Mouse (Mus musculus) left cerebral cortex, postnatal 25 days (tissue): Measurements from ENCODE around the gene Ddb2. TPM values are rescaled to one million over a fixed set of nuclear protein-coding genes. Genes with fewer than 3 reads are reported as not detected.
A peak's percentile ranks its signal among the peaks of the same experiment; 100 is the strongest.
"Not testable (repeated sequence)": the region's sequence is repeated elsewhere in the genome, so short reads cannot be mapped to it uniquely, and the experiment has no call there.

ENCODE experiments used
- DNase-seq, 2 experiments: peaks; one replicate each; pipeline ENCODE4 v3.0.0; 2022; ENCODE audit warnings: low spot score in 2 of 2, mixed read lengths in 1 of 2
- intact Hi-C: fragments of 180-260 bp; cut with DNase I; formaldehyde crosslinking; loops from one replicate; pipeline ENCODE4 v1.15.1; 2025
- total RNA-seq, 2 experiments: library from RNA; stranded (reverse); gene quantifications; 2 replicates each; pipeline ENCODE4 v1.2.3; 2021

Ddb2 gene
- total RNA-seq, 2 experiments from 2014 or later, result 10.6 to 11.9 TPM

GRCm38 (mm10) chr2:91256256-91257125, 19.7 kb upstream of the Ddb2 start:
- intact Hi-C loops, result loop anchor here (2.0 kb wide), 1 partner anchor 20 kb away; the partner anchor contains the start of gene Ddb2
- DNase-seq, result peak; percentile 52 to 61

GRCm38 (mm10) chr2:91255661-91256150, 18.9 kb upstream of the Ddb2 start, which contains the start of gene Pacsin3:
TSS of gene Pacsin3 (plus strand) at chr2:91255954.
- DNase-seq, result peak in 1 of 2 experiments; percentile 76
- intact Hi-C loops, result loop anchor here (2.0 kb wide), 1 partner anchor 19 kb away; the partner anchor contains the start of gene Ddb2

GRCm38 (mm10) chr2:91254725-91255380, 18.1 kb upstream of the Ddb2 start:
- DNase-seq, result no peak
- intact Hi-C loops, result no loop called here

GRCm38 (mm10) chr2:91252512-91252911, 15.7 kb upstream of the Ddb2 start:
- no peak for DNase-seq
- intact Hi-C loops, result no loop called here

- DNase-seq, result no peak
- intact Hi-C loops, result no loop called here
These were observed 15.2 kb upstream of the Ddb2 start for GRCm38 (mm10) chr2:91252001-91252400.

- intact Hi-C loops, result no loop called here
- no peak for DNase-seq
These were observed 11.6 kb upstream of the Ddb2 start for GRCm38 (mm10) chr2:91248366-91248765.

- intact Hi-C loops, result no loop called here
- DNase-seq, result no peak
These were observed 7.9 kb upstream of the Ddb2 start for GRCm38 (mm10) chr2:91244557-91245228.

GRCm38 (mm10) chr2:91243416-91243815, 6.6 kb upstream of the Ddb2 start:
- DNase-seq, result peak; percentile 63 to 92
- intact Hi-C loops, result no loop called here

- no peak for DNase-seq
- intact Hi-C loops, result no loop called here
These were observed 5.8 kb upstream of the Ddb2 start for GRCm38 (mm10) chr2:91242547-91242946.

GRCm38 (mm10) chr2:91237511-91238080, 814 bp upstream of the Ddb2 start:
- not testable (repeated sequence) for DNase-seq
- intact Hi-C loops, result loop anchor here (2.0 to 5.0 kb wide), 3 partner anchors 19 to 120 kb away; partner anchors contain the start of genes Acp2, Mybpc3 and Nr1h3

GRCm38 (mm10) chr2:91229735-91230134, 7.0 kb downstream of the Ddb2 start:
- intact Hi-C loops, result loop anchor here (2.0 kb wide), 1 partner anchor 47 kb away; the partner anchor contains the start of gene Madd
- peak; percentile 22 to 90 for DNase-seq

- intact Hi-C loops, result no loop called here
These were observed 13.2 kb downstream of the Ddb2 start for GRCm38 (mm10) chr2:91223614-91224013.

GRCm38 (mm10) chr2:91220501-91220900, 16.3 kb downstream of the Ddb2 start:
- DNase-seq, result no peak
- intact Hi-C loops, result no loop called here

More at GRCm38 (mm10) chr2:91223614-91224013, 13.2 kb downstream of the Ddb2 start:
- DNase-seq, result peak in 1 of 2 experiments; percentile 29

GRCm38 (mm10) chr2:91217032-91217431, 19.8 kb downstream of the Ddb2 start:
- DNase-seq, result peak in 1 of 2 experiments; percentile 35
- intact Hi-C loops, result no loop called here

GRCm38 (mm10) chr2:91213311-91213710, 23.5 kb downstream of the Ddb2 start:
- DNase-seq, result no peak

GRCm38 (mm10) chr2:91206254-91206775, 30.5 kb downstream of the Ddb2 start:
- DNase-seq, result no peak
- intact Hi-C loops, result no loop called here

More at GRCm38 (mm10) chr2:91213311-91213710, 23.5 kb downstream of the Ddb2 start:
- intact Hi-C loops, result no loop called here

GRCm38 (mm10) chr2:91202972-91203656, 33.7 kb downstream of the Ddb2 start:
- intact Hi-C loops, result loop anchor here (1.0 to 2.0 kb wide), 2 partner anchors 21 to 34 kb away; partner anchors contain the start of gene Ddb2
- DNase-seq, result no peak
